Mouse (Mus musculus) E14TG2a.4 (cell line): ENCODE results near the gene Itga9.

Experiments used
- CTCF ChIP-seq: conservative IDR thresholded peaks from 2 replicates; pipeline ENCODE4 v1.5.1; 2014; ENCODE audit warnings: low read length
- NANOG ChIP-seq: IDR thresholded peaks from 2 replicates; pipeline ENCODE4 v1.6.1; 2014; ENCODE audit warnings: borderline replicate concordance, low read length, mixed read lengths
- POU5F1 ChIP-seq: IDR thresholded peaks from 2 replicates; pipeline ENCODE4 v1.6.1; 2014; ENCODE audit warnings: low read length, borderline replicate concordance

DNA sequence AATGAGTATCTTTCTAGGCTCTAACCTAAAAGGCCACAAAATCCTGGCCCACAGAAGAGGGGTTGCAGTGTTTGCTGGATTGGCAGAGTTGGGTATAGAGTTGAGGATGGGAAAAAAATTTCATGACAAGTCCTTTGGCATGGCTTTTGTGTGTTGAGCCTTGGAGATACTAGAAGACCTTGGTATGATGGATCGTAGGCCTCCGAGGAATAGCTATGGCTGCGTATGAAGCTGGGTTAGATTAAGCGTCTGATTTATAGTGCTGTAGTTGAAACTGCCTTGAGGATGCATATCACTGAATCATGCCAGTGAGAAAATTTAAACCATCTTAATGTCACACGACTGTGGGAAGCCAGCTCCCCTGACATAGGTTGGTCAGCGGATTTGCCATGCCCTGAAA, 114.6 kb downstream of the Itga9 start:
- TF ChIP-seq NANOG (no peak), CTCF (no peak), POU5F1 (no peak)
